Mouse (Mus musculus) ES-Bruce4 (cell line): ENCODE measurements around the gene A930002H24Rik.

Source experiments
- CTCF ChIP-seq: IDR thresholded peaks from one replicate; pipeline ENCODE4 v1.8.1; 2011; ENCODE audit warnings: low read depth, low read length
- EP300 ChIP-seq: IDR thresholded peaks from 2 replicates; pipeline ENCODE4 v1.6.1; 2011; ENCODE audit warnings: low read depth, low read length; ENCODE audit not compliant: insufficient read depth
- POLR2A ChIP-seq: IDR thresholded peaks from one replicate; pipeline ENCODE4 v1.8.1; 2011; ENCODE audit warnings: low read length; ENCODE audit not compliant: insufficient read depth

DNA sequence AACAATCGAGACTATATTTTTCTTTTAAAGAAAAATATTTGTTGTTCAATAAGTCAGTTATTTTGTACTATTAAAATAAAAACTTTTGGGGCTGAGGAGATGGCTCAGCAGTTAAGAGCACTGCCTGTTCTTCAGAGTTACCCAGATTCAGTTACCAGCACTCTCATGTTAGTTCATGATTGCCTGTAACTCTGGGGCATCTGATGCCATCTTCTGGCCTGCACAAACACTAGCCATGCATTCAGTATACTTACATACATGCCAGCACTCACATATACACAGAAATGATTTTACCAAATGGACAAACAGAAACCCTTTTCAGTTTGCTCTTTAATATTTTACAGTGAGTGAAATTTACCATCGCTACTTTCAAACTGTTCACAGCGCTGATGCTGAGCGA is 45.7 kb upstream of the A930002H24Rik start:
- TF ChIP-seq CTCF (no peak), POLR2A (no peak), EP300 (no peak)
